Mouse (Mus musculus) liver, embryonic 14.5 days (tissue): ENCODE measurements around the gene Klhl22.
A peak's percentile ranks its signal among the peaks of the same experiment; 100 is the strongest.

Source experiments
- CTCF ChIP-seq: IDR thresholded peaks from 2 replicates; pipeline ENCODE4 v1.5.1; 2016; ENCODE audit warnings: antibody characterized with exemption, low read depth, control low read depth
- EP300 ChIP-seq: IDR thresholded peaks from 2 replicates; pipeline ENCODE4 v1.6.1; 2016; ENCODE audit warnings: antibody characterized with exemption, low read depth

GRCm38 (mm10) chr16:17744536-17744935 is 14.9 kb upstream of the Klhl22 start:
- TF ChIP-seq CTCF (peak; percentile 85), EP300 (no peak)
